Mouse (Mus musculus): ENCODE measurements around the gene Pnpla6.

DNA sequence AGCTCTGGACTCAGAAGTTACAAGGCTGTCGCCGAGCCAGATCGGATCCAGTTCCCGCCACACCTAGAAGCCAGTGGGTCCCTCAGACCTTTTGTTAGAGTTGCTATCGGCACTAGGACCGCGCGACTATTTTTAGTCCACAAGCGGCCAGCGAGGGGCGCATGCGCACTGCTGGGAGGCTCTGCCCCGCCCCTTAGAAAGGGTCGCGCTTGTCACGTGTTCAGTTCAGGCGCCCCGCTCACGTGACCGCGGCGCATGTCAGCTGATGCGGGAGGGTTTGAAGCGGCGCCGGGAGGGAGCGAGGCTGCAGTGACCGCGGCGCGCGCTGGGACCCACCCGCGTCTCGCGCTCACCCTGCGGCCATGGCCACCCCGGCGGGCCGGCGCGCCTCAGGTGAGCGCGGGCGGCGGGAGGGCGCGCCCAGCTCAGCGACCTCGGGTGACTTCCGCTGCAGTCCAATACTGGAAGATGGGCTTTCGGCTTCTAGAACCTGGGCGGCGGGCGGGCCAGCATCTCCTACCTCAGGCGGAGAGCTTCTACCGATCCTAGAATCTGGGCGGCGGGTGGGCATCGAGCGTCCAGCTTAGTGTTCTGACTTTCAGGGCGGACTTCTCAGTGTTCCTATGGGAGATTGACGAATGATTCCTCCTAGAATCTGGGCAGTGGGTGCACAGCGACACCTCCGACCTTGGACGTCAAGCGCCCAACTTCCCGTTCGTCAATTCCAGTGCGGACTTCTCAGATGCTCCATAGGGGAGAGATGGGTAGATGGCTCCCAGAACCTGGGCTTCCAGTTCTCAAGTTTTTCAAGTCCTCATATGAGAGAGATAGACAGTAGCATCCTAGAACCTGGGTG, 14.7 kb upstream of the Pnpla6 start, which contains the start of gene Mcoln1:
- TF ChIP-seq CTCF (IDR thresholded peaks at IDR 0.05; ENCODE audit: low read depth, low read length) (no peak), EP300 (IDR thresholded peaks at IDR 0.05; ENCODE audit: insufficient read depth, low read depth, low read length) (peak; percentile 62; the same call in 1 of the 2 replicates), POLR2A (IDR thresholded peaks at IDR 0.05; ENCODE audit: insufficient read depth, low read length) (peak; percentile 86)

Measured in ES-Bruce4 (cell line).